In genomic region chr2:159163985-159164384, GRCm38 (mm10) we compare ENCODE assay signal across 8 mouse cellular contexts.
A peak's percentile ranks its signal among the peaks of the same experiment; 100 is the strongest.
DNase-seq lines count a peak whose midpoint lies in the region; ATAC-seq and TF ChIP-seq lines count a peak whose summit lies in the region.

No protein-coding gene starts in this region.

- H3K27ac ChIP-seq in liver, adult 2 months (replicated peaks; ENCODE audit: insufficient read depth, low read depth, low read length), result no peak overlapping the region
- no peak overlapping the region for H3K27ac ChIP-seq in liver, embryonic 12.5 days

- H3K36me3 ChIP-seq in liver, adult 2 months (ENCODE audit: control insufficient read depth, insufficient read depth, low read length), result no peaks in the 10 kb centered on the region
- H3K36me3 ChIP-seq in liver, embryonic 12.5 days, result no peaks in the 10 kb centered on the region

- peak; percentile 25 for DNase-seq in liver, adult 2 months (ENCODE audit: extremely low read depth, low read depth, low spot score)
- DNase-seq in adipocyte (ENCODE audit: low spot score) (peak; percentile 4), MN1 (ENCODE audit: low spot score) (no peak)
- DNase-seq in cerebellum, postnatal 10 days, result peak; percentile 73 to 78
- DNase-seq in heart, postnatal 14 days, result peak; percentile 43 to 52
- DNase-seq in left cerebral cortex, postnatal 14 days (ENCODE audit: low spot score in 2 of 2), result peak; percentile 14 to 45
- DNase-seq in retina, postnatal 1 day, result peak; percentile 56

- H3K4me1 ChIP-seq in liver, adult 2 months (ENCODE audit: control insufficient read depth, insufficient read depth, low read length), result no peaks in the 10 kb centered on the region
- no peaks in the 10 kb centered on the region for H3K4me1 ChIP-seq in liver, embryonic 12.5 days

- no peak overlapping the region for H3K4me3 ChIP-seq in liver, adult 2 months (ENCODE audit: insufficient read depth, low read depth, low read length)
- H3K4me3 ChIP-seq in liver, embryonic 12.5 days, result no peak overlapping the region

- TF ChIP-seq POLR2A in liver, adult 2 months (IDR thresholded peaks at IDR 0.05; ENCODE audit: extremely low read depth, insufficient read depth, low read length), result no peak

- H3K9ac ChIP-seq in liver, adult 2 months (ENCODE audit: low read depth, low read length), result no peak overlapping the region
- no peak overlapping the region for H3K9ac ChIP-seq in liver, embryonic 12.5 days

- H3K79me2 ChIP-seq in liver, adult 2 months (ENCODE audit: control insufficient read depth, insufficient read depth, low read length), result no peaks in the 10 kb centered on the region

- peak; percentile 80 for TF ChIP-seq CTCF in liver, adult 2 months (IDR thresholded peaks at IDR 0.05; ENCODE audit: low read depth, low read length)

- H3K27me3 ChIP-seq in liver, adult 2 months (ENCODE audit: control insufficient read depth, insufficient read depth, low read length), result no peaks in the 10 kb centered on the region
- H3K27me3 ChIP-seq in liver, embryonic 12.5 days (replicated peaks), result no peaks in the 10 kb centered on the region

- no peak for ATAC-seq in liver, embryonic 12.5 days

- intact Hi-C loops in heart, postnatal 14 days (cut with DNase I), result loop anchor here (2.0 to 5.0 kb wide), 2 partner anchors 112 to 249 kb away; no protein-coding TSS in a partner anchor
- intact Hi-C loops in left cerebral cortex, postnatal 14 days (cut with DNase I), result loop anchor here (2.0 to 5.0 kb wide), 3 partner anchors 97 to 251 kb away; no protein-coding TSS in a partner anchor

- WGBS in liver, adult 2 months, result 31% methylated on average over 7 of the region's 7 CpGs
- 30% methylated on average over 7 of the region's 7 CpGs for WGBS in liver, embryonic 12.5 days (ENCODE audit: insufficient replicate concordance)

- no peaks in the 10 kb centered on the region for H3K9me3 ChIP-seq in liver, embryonic 12.5 days (replicated peaks)

- H3K4me2 ChIP-seq in liver, embryonic 12.5 days, result no peak overlapping the region
